Mouse (Mus musculus): Measurements from ENCODE around the gene Focad. TPM values are rescaled to one million over a fixed set of nuclear protein-coding genes. Genes with fewer than 3 reads are reported as not detected.

Focad gene
- polyA plus RNA-seq, 1 experiment from 2014 or later, result 6.5 TPM

GRCm38 (mm10) chr4:88345938-88346337, 251.5 kb downstream of the Focad start:
- WGBS, result 78% methylated on average over 8 of the region's 8 CpGs
- Histone ChIP-seq H3K27ac (replicated peaks) (no peak overlapping the region), H3K27me3 (ENCODE audit: control insufficient read depth, insufficient read depth, low read length) (no peaks in the 10 kb centered on the region), H3K4me2 (replicated peaks; ENCODE audit: low read depth) (no peak overlapping the region), H3K4me3 (ENCODE audit: low read depth, low read length) (no peak overlapping the region), H3K9ac (ENCODE audit: low read length) (no peak overlapping the region), H3K4me1 (replicated peaks; ENCODE audit: control insufficient read depth, insufficient read depth) (no peaks in the 10 kb centered on the region), H3K9me3 (ENCODE audit: control insufficient read depth, low read length) (no peaks in the 10 kb centered on the region), H3K36me3 (ENCODE audit: control insufficient read depth, insufficient read depth, low read length) (no peaks in the 10 kb centered on the region)
- DNase-seq (ENCODE audit: low spot score) (no peak), ATAC-seq (ENCODE audit: low FRiP score, low TSS enrichment) (no peak)
- TF ChIP-seq EP300 (optimal IDR thresholded peaks at IDR 0.05) (no peak), CTCF (IDR thresholded peaks at IDR 0.05; ENCODE audit: low read depth) (no peak)

- no peak for TF ChIP-seq EP300 (optimal IDR thresholded peaks at IDR 0.05)
- TF ChIP-seq CTCF (IDR thresholded peaks at IDR 0.05; ENCODE audit: low read depth), result peak; percentile 97
- no peaks in the 10 kb centered on the region for H3K9me3 ChIP-seq (ENCODE audit: control insufficient read depth, low read length)
- H3K4me2 ChIP-seq (replicated peaks; ENCODE audit: low read depth), result no peak overlapping the region
- H3K36me3 ChIP-seq (ENCODE audit: control insufficient read depth, insufficient read depth, low read length), result no peaks in the 10 kb centered on the region
- H3K4me1 ChIP-seq (replicated peaks; ENCODE audit: control insufficient read depth, insufficient read depth), result no peaks in the 10 kb centered on the region
- WGBS, result 2% methylated on average over 4 of the region's 4 CpGs
- no peak overlapping the region for H3K27ac ChIP-seq (replicated peaks)
- no peak overlapping the region for H3K9ac ChIP-seq (ENCODE audit: low read length)
- no peaks in the 10 kb centered on the region for H3K27me3 ChIP-seq (ENCODE audit: control insufficient read depth, insufficient read depth, low read length)
- no peak overlapping the region for H3K4me3 ChIP-seq (ENCODE audit: low read depth, low read length)
- peak; percentile 57 for DNase-seq (ENCODE audit: low spot score)
- 0 out of 2 replicates have a peak, but pooled peaks have one; percentile 66 for ATAC-seq (ENCODE audit: low FRiP score, low TSS enrichment)
Observed at GRCm38 (mm10) chr4:88350910-88351309, 256.5 kb downstream of the Focad start.

- no peak overlapping the region for H3K27ac ChIP-seq (replicated peaks)
- TF ChIP-seq CTCF (IDR thresholded peaks at IDR 0.05; ENCODE audit: low read depth), result peak; percentile 67
- TF ChIP-seq EP300 (optimal IDR thresholded peaks at IDR 0.05), result no peak
- H3K27me3 ChIP-seq (ENCODE audit: control insufficient read depth, insufficient read depth, low read length), result no peaks in the 10 kb centered on the region
- no peak for DNase-seq (ENCODE audit: low spot score)
- no peak overlapping the region for H3K4me3 ChIP-seq (ENCODE audit: low read depth, low read length)
- no peak for ATAC-seq (ENCODE audit: low FRiP score, low TSS enrichment)
- H3K4me1 ChIP-seq (replicated peaks; ENCODE audit: control insufficient read depth, insufficient read depth), result no peaks in the 10 kb centered on the region
- no peaks in the 10 kb centered on the region for H3K9me3 ChIP-seq (ENCODE audit: control insufficient read depth, low read length)
- no peak overlapping the region for H3K4me2 ChIP-seq (replicated peaks; ENCODE audit: low read depth)
- 71% methylated on average over 2 of the region's 2 CpGs for WGBS
- H3K9ac ChIP-seq (ENCODE audit: low read length), result no peak overlapping the region
- no peaks in the 10 kb centered on the region for H3K36me3 ChIP-seq (ENCODE audit: control insufficient read depth, insufficient read depth, low read length)
Observed at GRCm38 (mm10) chr4:88356652-88357051, 262.2 kb downstream of the Focad start.

GRCm38 (mm10) chr4:88357431-88357830, 263.0 kb downstream of the Focad start:
- H3K9me3 ChIP-seq (ENCODE audit: control insufficient read depth, low read length), result no peaks in the 10 kb centered on the region
- H3K36me3 ChIP-seq (ENCODE audit: control insufficient read depth, insufficient read depth, low read length), result no peaks in the 10 kb centered on the region
- TF ChIP-seq EP300 (optimal IDR thresholded peaks at IDR 0.05) (no peak), CTCF (IDR thresholded peaks at IDR 0.05; ENCODE audit: low read depth) (no peak)
- ATAC-seq (ENCODE audit: low FRiP score, low TSS enrichment) (no peak), DNase-seq (ENCODE audit: low spot score) (no peak)
- H3K4me3 ChIP-seq (ENCODE audit: low read depth, low read length), result no peak overlapping the region
- WGBS, result 95% methylated on average over 3 of the region's 3 CpGs
- no peaks in the 10 kb centered on the region for H3K4me1 ChIP-seq (replicated peaks; ENCODE audit: control insufficient read depth, insufficient read depth)
- H3K27me3 ChIP-seq (ENCODE audit: control insufficient read depth, insufficient read depth, low read length), result no peaks in the 10 kb centered on the region
- no peak overlapping the region for H3K4me2 ChIP-seq (replicated peaks; ENCODE audit: low read depth)
- no peak overlapping the region for H3K27ac ChIP-seq (replicated peaks)
- H3K9ac ChIP-seq (ENCODE audit: low read length), result no peak overlapping the region

GRCm38 (mm10) chr4:88369951-88370350, 275.5 kb downstream of the Focad start:
- no peaks in the 10 kb centered on the region for H3K27me3 ChIP-seq (ENCODE audit: control insufficient read depth, insufficient read depth, low read length)
- no peak overlapping the region for H3K4me2 ChIP-seq (replicated peaks; ENCODE audit: low read depth)
- WGBS, result 89% methylated on average over 6 of the region's 6 CpGs
- H3K4me1 ChIP-seq (replicated peaks; ENCODE audit: control insufficient read depth, insufficient read depth), result no peaks in the 10 kb centered on the region
- H3K27ac ChIP-seq (replicated peaks), result no peak overlapping the region
- ATAC-seq (ENCODE audit: low FRiP score, low TSS enrichment) (no peak), DNase-seq (ENCODE audit: low spot score) (no peak)
- H3K36me3 ChIP-seq (ENCODE audit: control insufficient read depth, insufficient read depth, low read length), result no peaks in the 10 kb centered on the region
- H3K9ac ChIP-seq (ENCODE audit: low read length), result no peak overlapping the region
- TF ChIP-seq CTCF (IDR thresholded peaks at IDR 0.05; ENCODE audit: low read depth) (no peak), EP300 (optimal IDR thresholded peaks at IDR 0.05) (no peak)
- no peaks in the 10 kb centered on the region for H3K9me3 ChIP-seq (ENCODE audit: control insufficient read depth, low read length)
- no peak overlapping the region for H3K4me3 ChIP-seq (ENCODE audit: low read depth, low read length)

GRCm38 (mm10) chr4:88370819-88371218, 276.4 kb downstream of the Focad start:
- H3K27me3 ChIP-seq (ENCODE audit: control insufficient read depth, insufficient read depth, low read length), result no peaks in the 10 kb centered on the region
- TF ChIP-seq CTCF (IDR thresholded peaks at IDR 0.05; ENCODE audit: low read depth) (no peak), EP300 (optimal IDR thresholded peaks at IDR 0.05) (no peak)
- H3K36me3 ChIP-seq (ENCODE audit: control insufficient read depth, insufficient read depth, low read length), result no peaks in the 10 kb centered on the region
- no peaks in the 10 kb centered on the region for H3K4me1 ChIP-seq (replicated peaks; ENCODE audit: control insufficient read depth, insufficient read depth)
- ATAC-seq (ENCODE audit: low FRiP score, low TSS enrichment) (no peak), DNase-seq (ENCODE audit: low spot score) (no peak)
- 91% methylated on average over 8 of the region's 8 CpGs for WGBS
- H3K9me3 ChIP-seq (ENCODE audit: control insufficient read depth, low read length), result no peaks in the 10 kb centered on the region
- H3K27ac ChIP-seq (replicated peaks), result no peak overlapping the region
- H3K9ac ChIP-seq (ENCODE audit: low read length), result no peak overlapping the region
- no peak overlapping the region for H3K4me3 ChIP-seq (ENCODE audit: low read depth, low read length)
- no peak overlapping the region for H3K4me2 ChIP-seq (replicated peaks; ENCODE audit: low read depth)
